Mouse (Mus musculus): ENCODE data around the gene Sh2d1b1. TPM values are rescaled to one million over a fixed set of nuclear protein-coding genes. Genes with fewer than 3 reads are reported as not detected.

Gene Sh2d1b1
- polyA plus RNA-seq, 1 experiment from 2014 or later = 0.24 TPM

GRCm38 (mm10) chr1:170325277-170325676 lies 48.2 kb downstream of the Sh2d1b1 start:
- no peaks in the 10 kb centered on the region for H3K27me3 ChIP-seq
- WGBS = 80% methylated on average over 4 of the region's 4 CpGs
- no peaks in the 10 kb centered on the region for H3K36me3 ChIP-seq
- no peak overlapping the region for H3K27ac ChIP-seq
- no peaks in the 10 kb centered on the region for H3K4me1 ChIP-seq (replicated peaks)
- ATAC-seq (replicated peaks; ENCODE audit: insufficient number of reproducible peaks, insufficient read depth, low FRiP score, low read depth) = no peak
- H3K4me3 ChIP-seq = no peak overlapping the region
- H3K4me2 ChIP-seq = no peak overlapping the region
- no peak overlapping the region for H3K9ac ChIP-seq
- H3K9me3 ChIP-seq (replicated peaks) = no peaks in the 10 kb centered on the region

- Histone ChIP-seq H3K27me3 (no peaks in the 10 kb centered on the region), H3K4me2 (no peak overlapping the region), H3K4me1 (replicated peaks) (peaks cover 11% of the 10 kb centered on the region; the same call in 1 of the 2 replicates), H3K27ac (no peak overlapping the region), H3K4me3 (no peak overlapping the region), H3K36me3 (no peaks in the 10 kb centered on the region), H3K9me3 (replicated peaks) (no peaks in the 10 kb centered on the region), H3K9ac (0 out of 2 replicates have a peak overlapping the region, but pooled peaks have one; percentile 6)
- WGBS = 53% methylated on average over 6 of the region's 6 CpGs
- no peak for ATAC-seq (replicated peaks; ENCODE audit: insufficient number of reproducible peaks, insufficient read depth, low FRiP score, low read depth)
Measured at GRCm38 (mm10) chr1:170331926-170332325, 54.8 kb downstream of the Sh2d1b1 start.

- no peak for ATAC-seq (replicated peaks; ENCODE audit: insufficient number of reproducible peaks, insufficient read depth, low FRiP score, low read depth)
- WGBS = 73% methylated on average over 4 of the region's 4 CpGs
- H3K9me3 ChIP-seq (replicated peaks) = no peaks in the 10 kb centered on the region
- no peaks in the 10 kb centered on the region for H3K36me3 ChIP-seq
- H3K4me3 ChIP-seq = no peak overlapping the region
- H3K4me2 ChIP-seq = no peak overlapping the region
- H3K9ac ChIP-seq = no peak overlapping the region
- no peaks in the 10 kb centered on the region for H3K27me3 ChIP-seq
- H3K4me1 ChIP-seq (replicated peaks) = peaks cover 11% of the 10 kb centered on the region; the same call in 1 of the 2 replicates
- no peak overlapping the region for H3K27ac ChIP-seq
Measured at GRCm38 (mm10) chr1:170332775-170333174, 55.7 kb downstream of the Sh2d1b1 start.

Other genes with a start within 250 kb of the Sh2d1b1 start
- 12.0 and 17.1 TPM in 2 replicates for gene Ddr2, start 166.6 kb upstream of the Sh2d1b1 start, polyA plus RNA-seq (2015; fragmentation: Nextera tagmentation; extraction: Ambion mirVana)
- 45.0 and 46.0 TPM in 2 replicates for gene Uap1, start 102.4 kb upstream of the Sh2d1b1 start, polyA plus RNA-seq (2015; fragmentation: Nextera tagmentation; extraction: Ambion mirVana)
- 4.6 and 6.1 TPM in 2 replicates for gene Uhmk1, start 61.9 kb upstream of the Sh2d1b1 start, polyA plus RNA-seq (2015; fragmentation: Nextera tagmentation; extraction: Ambion mirVana)
- not detected in 2 replicates for gene Sh2d1b2, start 44.6 kb upstream of the Sh2d1b1 start, polyA plus RNA-seq (2015; fragmentation: Nextera tagmentation; extraction: Ambion mirVana)
- gene Gm7694, start 29.0 kb downstream of the Sh2d1b1 start, polyA plus RNA-seq (2015; fragmentation: Nextera tagmentation; extraction: Ambion mirVana) = 4.0 and 5.1 TPM in 2 replicates
- gene Spata46, start 31.5 kb downstream of the Sh2d1b1 start, polyA plus RNA-seq (2015; fragmentation: Nextera tagmentation; extraction: Ambion mirVana) = 1.6 and 1.7 TPM in 2 replicates